Mouse (Mus musculus) spleen, adult 2 months (tissue): ENCODE data around the gene Krt75.

ENCODE experiments used
- CTCF ChIP-seq: fragments of 200-500 bp; IDR thresholded peaks from 2 replicates; pipeline ENCODE4 v1.5.1; 2011; ENCODE audit warnings: mild to moderate bottlenecking, inconsistent platforms; ENCODE audit not compliant: insufficient read depth, insufficient read length, insufficient replicate concordance; ENCODE audit errors: extremely low read depth
- POLR2A ChIP-seq: fragments of 200-500 bp; IDR thresholded peaks from 2 replicates; pipeline ENCODE4 v1.6.1; 2011; ENCODE audit warnings: low read depth, low read length, inconsistent platforms

- TF ChIP-seq POLR2A (no peak), CTCF (no peak)
These were observed 29.2 kb downstream of the Krt75 start for GRCm38 (mm10) chr15:101544478-101544877.
